Mouse (Mus musculus) kidney, adult 2 months (tissue): Measurements from ENCODE around the gene Grin2b.

Source experiments
- CTCF ChIP-seq: fragments of 200-500 bp; conservative IDR thresholded peaks from 2 replicates; pipeline ENCODE4 v1.5.1; 2011; ENCODE audit warnings: low read depth, mild to moderate bottlenecking, control low read depth, low read length, moderate library complexity, mixed read lengths; ENCODE audit not compliant: insufficient read depth, insufficient read length
- POLR2A ChIP-seq: fragments of 200-500 bp; IDR thresholded peaks from one replicate; pipeline ENCODE4 v1.6.1; 2011; ENCODE audit warnings: low read depth, low read length, control low read depth

DNA sequence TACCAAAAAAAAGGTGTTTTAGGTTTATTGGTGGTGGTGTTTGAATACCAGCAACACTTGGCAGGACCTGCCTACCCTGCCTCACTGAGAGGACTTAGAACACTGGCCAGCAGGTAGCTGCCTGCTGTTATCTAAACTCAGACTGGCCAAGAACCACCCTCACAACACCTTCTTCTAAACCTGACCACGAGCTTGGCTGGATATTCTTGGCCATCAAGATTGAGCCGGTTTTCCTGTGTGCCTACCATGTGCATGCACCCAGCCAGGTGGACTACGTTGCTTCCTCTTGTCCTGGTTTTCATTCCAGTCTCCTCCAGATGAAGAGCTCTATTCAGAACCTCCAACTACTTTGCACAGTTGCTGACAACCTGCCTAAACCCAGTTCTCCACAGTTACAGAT is 240.4 kb downstream of the Grin2b start:
- TF ChIP-seq CTCF (no peak), POLR2A (no peak)
